Mouse (Mus musculus) forebrain, postnatal 0 days (tissue): ENCODE data around the gene Grin2c. TPM values are rescaled to one million over a fixed set of nuclear protein-coding genes. Genes with fewer than 3 reads are reported as not detected.

Source experiments
- ATAC-seq: fragments of 200-750 bp; cut with Nextera tagmentation; 2 replicates; pipeline ENCODE4 v1.8.0; 2017; ENCODE audit warnings: mild to moderate bottlenecking, moderate library complexity
- DNase-seq: peaks from one replicate; pipeline ENCODE4 v3.0.0-alpha.2; 2015
- H3K27ac ChIP-seq: fragments of 300-500 bp; sonication (generic); 2 replicates; pipeline ENCODE4 v1.5.1; 2014; ENCODE audit warnings: low read depth, mild to moderate bottlenecking, antibody characterized with exemption, low read length, moderate library complexity, mixed read lengths
- H3K27me3 ChIP-seq: fragments of 300-500 bp; sonication (generic); 2 replicates; pipeline ENCODE4 v1.6.1; 2014; ENCODE audit warnings: mild to moderate bottlenecking, low read length, mixed read lengths; ENCODE audit not compliant: insufficient read depth
- H3K36me3 ChIP-seq: fragments of 300-500 bp; sonication (generic); 2 replicates; pipeline ENCODE4 v1.6.1; 2014; ENCODE audit warnings: mild to moderate bottlenecking, moderate library complexity; ENCODE audit not compliant: insufficient read depth
- H3K4me1 ChIP-seq: fragments of 300-500 bp; sonication (generic); 2 replicates; pipeline ENCODE4 v1.6.1; 2014; ENCODE audit warnings: antibody characterized with exemption; ENCODE audit not compliant: insufficient read depth
- H3K4me2 ChIP-seq: fragments of 300-500 bp; sonication (generic); 2 replicates; pipeline ENCODE4 v1.6.1; 2014; ENCODE audit warnings: low read depth, mild to moderate bottlenecking, moderate library complexity
- H3K4me3 ChIP-seq: fragments of 300-500 bp; sonication (generic); 2 replicates; pipeline ENCODE4 v1.5.1; 2014; ENCODE audit warnings: low read depth, low read length, mixed read lengths
- H3K9ac ChIP-seq: fragments of 300-500 bp; sonication (generic); 2 replicates; pipeline ENCODE4 v1.6.1; 2014; ENCODE audit warnings: mild to moderate bottlenecking
- H3K9me3 ChIP-seq: fragments of 300-500 bp; sonication (generic); 2 replicates; pipeline ENCODE4 v1.6.1; 2016; ENCODE audit warnings: low read length
- CTCF ChIP-seq: sonication (generic); IDR thresholded peaks from 2 replicates; pipeline ENCODE4 v1.5.1; 2016; ENCODE audit warnings: antibody characterized with exemption, control low read depth, low read depth
- WGBS: fragments of 180-500 bp; shearing (Covaris S2); extraction: QIAGEN DNeasy Blood & Tissue Kit; methylation state at CpG from one replicate; pipeline ENCODE4 v1.1.7; 2014; 5-methylcytosine and 5-hydroxymethylcytosine counted together
- polyA plus RNA-seq: library from polyadenylated mRNA; unstranded; fragments of >200 nt; fragmentation: Nextera tagmentation; extraction: Ambion mirVana; gene quantifications from 2 replicates; pipeline ENCODE4 v1.2.1, GENCODE M21; 2015
- total RNA-seq: library from RNA; depleted of rRNA; stranded (reverse); fragments of >200 nt; gene quantifications from 2 replicates; pipeline ENCODE4 v1.2.3, GENCODE M21; 2014

The Grin2c gene
- total and polyA plus RNA-seq, 2 experiments from 2014 or later = 0.48 to 1.6 TPM

GRCm38 (mm10) chr11:115224889-115225288 is 42.2 kb downstream of the Grin2c start:
- no peak overlapping the region for H3K9ac ChIP-seq
- H3K27ac ChIP-seq = no peak overlapping the region
- ATAC-seq (peak; percentile 61; the same call in 1 of the 2 replicates), DNase-seq (peak; percentile 82)
- no peak overlapping the region for H3K4me3 ChIP-seq
- H3K9me3 ChIP-seq = no peaks in the 10 kb centered on the region
- TF ChIP-seq CTCF = peak; percentile 74
- peaks cover 5% of the 10 kb centered on the region; the same call in 1 of the 2 replicates for H3K36me3 ChIP-seq
- peaks cover 18% of the 10 kb centered on the region; the same call in 1 of the 2 replicates for H3K4me1 ChIP-seq
- 43% methylated on average over 8 of the region's 8 CpGs for WGBS
- no peaks in the 10 kb centered on the region for H3K27me3 ChIP-seq
- no peak overlapping the region for H3K4me2 ChIP-seq

- Histone ChIP-seq H3K9me3 (no peaks in the 10 kb centered on the region), H3K4me2 (no peak overlapping the region), H3K9ac (no peak overlapping the region), H3K27ac (no peak overlapping the region), H3K4me3 (no peak overlapping the region), H3K27me3 (no peaks in the 10 kb centered on the region), H3K36me3 (peaks cover 8% of the 10 kb centered on the region; the same call in 1 of the 2 replicates), H3K4me1 (peaks cover 18% of the 10 kb centered on the region; the same call in 1 of the 2 replicates)
- no peak for TF ChIP-seq CTCF
- ATAC-seq = no peak
- 79% methylated on average over 6 of the region's 6 CpGs for WGBS
- DNase-seq = no peak
Observed at GRCm38 (mm10) chr11:115223877-115224276, 43.2 kb downstream of the Grin2c start.

GRCm38 (mm10) chr11:115223451-115223850 is 43.6 kb downstream of the Grin2c start:
- 65% methylated on average over 11 of the region's 11 CpGs for WGBS
- Histone ChIP-seq H3K27me3 (no peaks in the 10 kb centered on the region), H3K4me3 (no peak overlapping the region), H3K4me2 (no peak overlapping the region), H3K36me3 (peaks cover 8% of the 10 kb centered on the region; the same call in 1 of the 2 replicates), H3K4me1 (peaks cover 18% of the 10 kb centered on the region; the same call in 1 of the 2 replicates), H3K9ac (no peak overlapping the region), H3K9me3 (no peaks in the 10 kb centered on the region), H3K27ac (no peak overlapping the region)
- TF ChIP-seq CTCF = no peak
- DNase-seq (no peak), ATAC-seq (no peak)

- Histone ChIP-seq H3K9me3 (no peaks in the 10 kb centered on the region), H3K27me3 (no peaks in the 10 kb centered on the region), H3K27ac (no peak overlapping the region), H3K36me3 (peaks cover 8% of the 10 kb centered on the region; the same call in 1 of the 2 replicates), H3K4me3 (no peak overlapping the region), H3K9ac (no peak overlapping the region), H3K4me2 (no peak overlapping the region), H3K4me1 (peaks cover 13% of the 10 kb centered on the region; the same call in 1 of the 2 replicates)
- no peak for TF ChIP-seq CTCF
- 37% methylated on average over 5 of the region's 5 CpGs for whole genome bisulfite sequencing
- no peak for DNase-seq
- no peak for ATAC-seq
Observed at GRCm38 (mm10) chr11:115222570-115222969, 44.5 kb downstream of the Grin2c start.

- Histone ChIP-seq H3K27me3 (no peaks in the 10 kb centered on the region), H3K4me1 (peaks cover 11% of the 10 kb centered on the region; the same call in 1 of the 2 replicates), H3K27ac (no peak overlapping the region), H3K9me3 (no peaks in the 10 kb centered on the region), H3K4me2 (no peak overlapping the region), H3K4me3 (no peak overlapping the region), H3K9ac (no peak overlapping the region), H3K36me3 (peaks cover 8% of the 10 kb centered on the region; the same call in 1 of the 2 replicates)
- peak; percentile 32 for DNase-seq
- WGBS = 24% methylated on average over 12 of the region's 12 CpGs
- TF ChIP-seq CTCF = no peak
- ATAC-seq = no peak
Observed at GRCm38 (mm10) chr11:115222077-115222476, 45.0 kb downstream of the Grin2c start.

- no peak overlapping the region for H3K4me2 ChIP-seq
- TF ChIP-seq CTCF = no peak
Observed at GRCm38 (mm10) chr11:115219685-115220084, 47.4 kb downstream of the Grin2c start.

GRCm38 (mm10) chr11:115219263-115219662 is 47.8 kb downstream of the Grin2c start:
- 84% methylated on average over 9 of the region's 9 CpGs for WGBS
- ATAC-seq (no peak), DNase-seq (no peak)
- H3K4me2 ChIP-seq = no peak overlapping the region
- H3K4me1 ChIP-seq = no peaks in the 10 kb centered on the region
- H3K4me3 ChIP-seq = no peak overlapping the region
- H3K36me3 ChIP-seq = peaks cover 8% of the 10 kb centered on the region; the same call in 1 of the 2 replicates
- H3K9ac ChIP-seq = no peak overlapping the region
- no peaks in the 10 kb centered on the region for H3K9me3 ChIP-seq
- TF ChIP-seq CTCF = no peak
- no peak overlapping the region for H3K27ac ChIP-seq
- no peaks in the 10 kb centered on the region for H3K27me3 ChIP-seq

More at GRCm38 (mm10) chr11:115219685-115220084, 47.4 kb downstream of the Grin2c start:
- DNase-seq (no peak), ATAC-seq (no peak)
- 89% methylated on average over 10 of the region's 10 CpGs for WGBS
- Histone ChIP-seq H3K9ac (no peak overlapping the region), H3K27ac (no peak overlapping the region), H3K4me3 (no peak overlapping the region), H3K27me3 (no peaks in the 10 kb centered on the region), H3K9me3 (no peaks in the 10 kb centered on the region), H3K4me1 (no peaks in the 10 kb centered on the region), H3K36me3 (peaks cover 8% of the 10 kb centered on the region; the same call in 1 of the 2 replicates)
